Mouse (Mus musculus) lung, postnatal 0 days (tissue): ENCODE data around the gene Hmcn2. TPM values are rescaled to one million over a fixed set of nuclear protein-coding genes. Genes with fewer than 3 reads are reported as not detected.

ENCODE experiments used
- ATAC-seq: fragments of 200-750 bp; cut with Nextera tagmentation; 2 replicates; pipeline ENCODE4 v1.8.0; 2017; ENCODE audit warnings: moderate library complexity
- DNase-seq: peaks from one replicate; pipeline ENCODE4 v3.0.0-alpha.2; 2016; ENCODE audit warnings: low spot score
- H3K27ac ChIP-seq: fragments of 300-500 bp; sonication (generic); 2 replicates; pipeline ENCODE4 v1.5.1; 2014; ENCODE audit warnings: antibody characterized with exemption, mild to moderate bottlenecking, low read length, mixed read lengths
- H3K27me3 ChIP-seq: fragments of 300-500 bp; sonication (generic); replicated peaks from 2 replicates; pipeline ENCODE4 v1.6.1; 2014; ENCODE audit warnings: low read length, mixed read lengths; ENCODE audit not compliant: insufficient read depth
- H3K36me3 ChIP-seq: fragments of 300-500 bp; sonication (generic); 2 replicates; pipeline ENCODE4 v1.6.1; 2014; ENCODE audit warnings: low read length, mixed read lengths; ENCODE audit not compliant: insufficient read depth
- H3K4me1 ChIP-seq: fragments of 300-500 bp; sonication (generic); 2 replicates; pipeline ENCODE4 v1.6.1; 2014; ENCODE audit warnings: antibody characterized with exemption, low read depth, low read length, mixed read lengths; ENCODE audit not compliant: insufficient read depth
- H3K4me2 ChIP-seq: fragments of 300-500 bp; sonication (generic); replicated peaks from 2 replicates; pipeline ENCODE4 v1.6.1; 2014; ENCODE audit warnings: low read depth, mild to moderate bottlenecking, low read length, moderate library complexity, mixed read lengths
- H3K4me3 ChIP-seq: fragments of 300-500 bp; sonication (generic); 2 replicates; pipeline ENCODE4 v1.5.1; 2014; ENCODE audit warnings: low read depth, low read length
- H3K9ac ChIP-seq: fragments of 300-500 bp; sonication (generic); replicated peaks from 2 replicates; pipeline ENCODE4 v1.6.1; 2014; ENCODE audit warnings: low read depth, mild to moderate bottlenecking
- H3K9me3 ChIP-seq: fragments of 300-500 bp; sonication (generic); 2 replicates; pipeline ENCODE4 v1.6.1; 2016; ENCODE audit warnings: low read length, mixed read lengths
- CTCF ChIP-seq: IDR thresholded peaks from 2 replicates; pipeline ENCODE4 v1.5.1; 2016; ENCODE audit warnings: antibody characterized with exemption, mild to moderate bottlenecking
- EP300 ChIP-seq: IDR thresholded peaks from 2 replicates; pipeline ENCODE4 v1.6.1; 2016; ENCODE audit warnings: antibody characterized with exemption, mild to moderate bottlenecking, control low read depth
- WGBS: fragments of 180-500 bp; shearing (Covaris S2); extraction: QIAGEN DNeasy Blood & Tissue Kit; methylation state at CpG from one replicate; pipeline ENCODE4 v1.1.7; 2014; 5-methylcytosine and 5-hydroxymethylcytosine counted together
- polyA plus RNA-seq: library from polyadenylated mRNA; unstranded; fragments of >200 nt; fragmentation: Nextera tagmentation; extraction: Ambion mirVana; gene quantifications from 2 replicates; pipeline ENCODE4 v1.2.1, GENCODE M21; 2015

The Hmcn2 gene
- polyA plus RNA-seq, 1 experiment from 2014 or later: 1.1 TPM

DNA sequence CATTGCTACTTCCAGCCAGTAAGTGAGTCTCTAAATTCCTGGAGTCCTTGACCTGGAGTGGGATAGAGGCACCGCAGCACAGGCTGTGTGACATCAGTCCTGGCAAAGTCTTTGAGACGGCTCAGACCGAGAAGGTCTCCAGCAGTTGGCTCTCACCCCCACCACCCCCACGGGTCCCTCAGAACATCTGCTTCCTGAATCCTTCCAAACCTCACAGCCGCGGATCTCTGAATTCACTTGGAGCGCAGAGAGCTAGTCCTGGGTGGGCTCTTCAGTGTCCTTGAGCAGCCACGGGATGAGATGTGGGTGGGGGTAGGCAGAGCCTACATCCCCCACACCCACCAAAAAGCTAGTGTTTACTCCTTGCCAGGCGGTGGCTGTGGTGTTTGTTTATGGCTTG, 57.2 kb downstream of the Hmcn2 start:
- 70% methylated on average over 9 of the region's 9 CpGs for WGBS
- Histone ChIP-seq H3K27me3 (no peaks in the 10 kb centered on the region), H3K4me2 (no peak overlapping the region), H3K9ac (no peak overlapping the region), H3K9me3 (no peaks in the 10 kb centered on the region), H3K4me3 (no peak overlapping the region), H3K4me1 (no peaks in the 10 kb centered on the region), H3K27ac (no peak overlapping the region), H3K36me3 (no peaks in the 10 kb centered on the region)
- TF ChIP-seq CTCF (no peak), EP300 (no peak)
- DNase-seq (no peak), ATAC-seq (no peak)

DNA sequence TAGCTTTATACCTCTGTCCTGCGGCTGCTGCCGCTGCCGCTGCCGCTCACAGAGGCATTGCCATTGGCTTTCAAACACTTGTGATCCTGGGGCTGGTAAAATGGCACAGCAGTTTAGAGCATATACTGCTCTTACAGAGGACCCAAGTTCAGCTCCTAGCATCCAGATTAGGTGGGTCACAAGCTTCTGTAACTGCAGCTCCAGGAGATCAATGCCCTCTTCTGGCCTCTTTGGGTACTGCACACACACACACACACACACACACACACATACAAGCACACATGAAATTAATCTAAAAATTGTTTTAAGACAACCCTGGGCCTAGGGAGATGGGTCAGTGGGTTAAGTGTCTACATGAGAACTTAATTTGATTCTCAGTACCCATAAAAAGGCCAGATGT, 58.0 kb downstream of the Hmcn2 start:
- Histone ChIP-seq H3K9ac (no peak overlapping the region), H3K9me3 (no peaks in the 10 kb centered on the region), H3K4me1 (no peaks in the 10 kb centered on the region), H3K4me2 (no peak overlapping the region), H3K27ac (no peak overlapping the region), H3K4me3 (no peak overlapping the region), H3K36me3 (no peaks in the 10 kb centered on the region), H3K27me3 (no peaks in the 10 kb centered on the region)
- TF ChIP-seq EP300 (no peak), CTCF (no peak; the same call in 1 of the 2 replicates)
- WGBS: 96% methylated on average over 4 of the region's 4 CpGs
- ATAC-seq: no peak
- DNase-seq: no peak

DNA sequence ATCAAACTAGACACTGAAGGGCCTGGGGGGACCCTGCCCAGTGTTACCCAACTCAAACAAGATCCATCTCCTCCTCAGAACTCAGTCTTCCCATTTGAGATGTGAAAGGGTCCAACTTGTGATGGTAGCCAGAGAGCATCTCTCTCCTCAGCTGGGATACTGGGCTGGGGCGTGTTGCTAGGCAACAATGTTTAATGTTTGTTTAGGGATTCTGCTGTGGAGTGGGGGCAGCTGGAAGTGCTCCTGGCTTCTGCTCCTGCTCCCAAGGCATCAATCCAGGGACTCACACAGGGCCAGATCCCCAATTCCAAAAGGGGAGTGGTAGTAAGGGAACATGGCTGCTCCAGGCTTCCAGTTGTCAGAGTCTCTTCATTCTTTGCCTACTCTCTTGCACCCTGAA, 60.2 kb downstream of the Hmcn2 start:
- DNase-seq: no peak
- Histone ChIP-seq H3K4me1 (no peaks in the 10 kb centered on the region), H3K36me3 (no peaks in the 10 kb centered on the region), H3K9ac (no peak overlapping the region), H3K4me2 (no peak overlapping the region), H3K9me3 (no peaks in the 10 kb centered on the region), H3K4me3 (no peak overlapping the region), H3K27me3 (no peaks in the 10 kb centered on the region), H3K27ac (no peak overlapping the region)
- ATAC-seq: no peak
- 62% methylated on average over 1 of the region's 1 CpGs for WGBS
- no peak for TF ChIP-seq CTCF
- TF ChIP-seq EP300: no peak

DNA sequence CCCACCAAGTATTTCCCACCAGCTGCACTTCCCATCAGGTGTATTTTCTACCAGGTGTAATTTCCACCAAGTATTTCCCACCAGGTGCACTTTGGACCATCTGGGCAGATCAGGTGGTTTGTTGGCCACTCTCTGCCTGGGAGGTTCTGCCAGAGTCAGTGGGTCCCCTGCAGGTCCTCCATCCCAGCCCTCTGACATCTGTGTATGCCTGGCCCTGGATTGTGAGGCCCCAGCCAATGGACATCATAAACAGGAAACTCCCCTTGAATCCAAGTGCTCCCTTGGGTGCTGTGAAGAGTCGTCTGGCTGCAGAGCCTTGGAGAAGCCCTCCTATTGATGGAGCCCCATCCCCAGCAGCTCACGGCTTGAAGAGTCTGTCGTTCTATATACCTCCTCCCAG, 61.8 kb downstream of the Hmcn2 start:
- H3K27me3 ChIP-seq: no peaks in the 10 kb centered on the region
- ATAC-seq: no peak
- 39% methylated on average over 3 of the region's 3 CpGs for WGBS

DNA sequence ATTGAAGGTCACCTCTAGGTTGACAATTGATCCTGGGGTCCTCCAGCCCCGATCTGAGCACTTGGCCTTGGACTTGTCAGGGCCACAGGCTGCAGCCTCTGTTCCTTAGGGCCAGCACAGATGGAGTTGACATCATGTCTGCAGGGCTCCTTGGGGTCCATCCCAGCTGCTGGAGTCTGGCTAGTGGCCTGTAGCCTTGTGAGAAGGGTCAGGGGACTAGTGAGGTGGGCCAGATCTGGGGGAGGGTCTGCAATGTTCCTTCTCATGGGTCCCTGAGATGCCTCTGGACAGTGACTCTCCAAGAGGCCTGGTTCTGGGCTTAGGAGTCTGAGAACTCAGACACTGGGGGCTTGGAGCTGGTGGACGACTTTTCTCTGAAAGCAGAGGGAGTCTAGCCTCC, 63.3 kb downstream of the Hmcn2 start:
- WGBS: 60% methylated on average over 2 of the region's 2 CpGs
- DNase-seq (no peak), ATAC-seq (no peak)
- Histone ChIP-seq H3K36me3 (no peaks in the 10 kb centered on the region), H3K9ac (no peak overlapping the region), H3K9me3 (no peaks in the 10 kb centered on the region), H3K4me2 (no peak overlapping the region), H3K27ac (no peak overlapping the region), H3K4me3 (no peak overlapping the region), H3K4me1 (no peaks in the 10 kb centered on the region), H3K27me3 (no peaks in the 10 kb centered on the region)
- no peak for TF ChIP-seq CTCF
- no peak for TF ChIP-seq EP300

More for the DNA sequence above, 61.8 kb downstream of the Hmcn2 start:
- Histone ChIP-seq H3K36me3 (no peaks in the 10 kb centered on the region), H3K4me1 (no peaks in the 10 kb centered on the region), H3K9me3 (no peaks in the 10 kb centered on the region), H3K27ac (no peak overlapping the region), H3K4me2 (no peak overlapping the region), H3K9ac (no peak overlapping the region), H3K4me3 (no peak overlapping the region)
- DNase-seq: no peak
- TF ChIP-seq CTCF (no peak), EP300 (no peak)

DNA sequence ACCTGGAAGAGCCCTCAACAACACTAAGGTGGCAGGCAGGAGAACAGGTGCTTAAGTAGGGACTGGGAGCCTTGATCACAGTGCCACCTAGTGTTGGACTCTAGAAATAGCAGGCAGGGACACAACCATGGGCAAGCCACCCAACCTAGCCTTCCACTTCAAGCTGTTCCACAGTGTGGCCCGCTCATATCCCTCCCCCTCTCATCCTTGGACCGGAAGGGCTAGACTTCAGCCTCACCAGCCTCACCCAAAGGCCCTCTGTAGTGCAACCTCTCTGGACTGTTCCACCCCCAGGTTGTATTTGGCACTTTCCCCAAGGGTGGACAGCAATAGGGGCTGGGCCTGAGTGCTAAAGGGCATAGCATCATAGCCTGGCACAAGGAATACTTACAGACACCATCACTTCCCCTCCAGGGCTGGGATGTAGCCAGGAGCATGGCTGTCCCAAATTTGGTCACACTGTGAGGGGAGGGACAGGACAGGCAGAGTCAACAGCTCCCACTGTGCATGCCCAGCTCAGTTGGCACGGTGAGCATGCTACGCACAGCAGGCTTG, 67.2 kb downstream of the Hmcn2 start:
- DNase-seq (peak; percentile 57), ATAC-seq (peak; percentile 46; the same call in 1 of the 2 replicates)
- no peaks in the 10 kb centered on the region for H3K27me3 ChIP-seq
- 44% methylated on average over 4 of the region's 4 CpGs for WGBS
- H3K9me3 ChIP-seq: no peaks in the 10 kb centered on the region
- no peaks in the 10 kb centered on the region for H3K4me1 ChIP-seq
- no peak overlapping the region for H3K4me2 ChIP-seq
- no peak overlapping the region for H3K27ac ChIP-seq
- no peaks in the 10 kb centered on the region for H3K36me3 ChIP-seq
- TF ChIP-seq EP300: no peak
- TF ChIP-seq CTCF: peak; percentile 86
- no peak overlapping the region for H3K9ac ChIP-seq
- H3K4me3 ChIP-seq: no peak overlapping the region

DNA sequence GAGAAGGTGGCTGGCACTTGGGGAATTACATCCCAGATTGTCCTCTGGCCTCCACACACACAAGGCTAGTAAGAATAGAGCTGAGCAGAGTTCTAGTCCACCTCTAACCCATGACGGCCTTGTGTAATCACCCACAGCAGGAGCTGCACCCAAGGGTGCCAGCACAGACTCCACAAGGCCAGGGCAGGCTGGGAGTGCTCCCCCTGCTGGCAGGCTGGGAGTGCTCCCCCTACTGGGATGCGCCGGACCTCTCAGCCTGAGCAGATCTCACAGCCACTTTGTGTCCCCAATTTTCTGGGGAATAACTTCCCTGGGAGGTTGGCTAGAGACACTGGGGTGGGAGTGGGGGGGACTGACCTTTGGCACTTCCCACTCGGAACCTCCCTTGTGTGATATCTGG, 68.7 kb downstream of the Hmcn2 start:
- Histone ChIP-seq H3K4me1 (no peaks in the 10 kb centered on the region), H3K27ac (no peak overlapping the region), H3K9me3 (no peaks in the 10 kb centered on the region), H3K4me2 (no peak overlapping the region), H3K4me3 (no peak overlapping the region), H3K27me3 (no peaks in the 10 kb centered on the region), H3K9ac (no peak overlapping the region), H3K36me3 (no peaks in the 10 kb centered on the region)
- TF ChIP-seq EP300 (no peak), CTCF (peak; percentile 89)
- DNase-seq: peak; percentile 45
- peak; percentile 46; the same call in 1 of the 2 replicates for ATAC-seq
- 13% methylated on average over 4 of the region's 4 CpGs for WGBS
